Mouse (Mus musculus) midbrain, embryonic 13.5 days (tissue): ENCODE measurements around the gene Polr2j. TPM values are rescaled to one million over a fixed set of nuclear protein-coding genes. Genes with fewer than 3 reads are reported as not detected.
A peak's percentile ranks its signal among the peaks of the same experiment; 100 is the strongest.

Experiments used
- ATAC-seq: fragments of 200-750 bp; cut with Nextera tagmentation; 2 replicates; pipeline ENCODE4 v1.8.0; 2017; ENCODE audit warnings: mild to moderate bottlenecking, moderate TSS enrichment, moderate library complexity
- H3K27ac ChIP-seq: fragments of 300-500 bp; sonication (generic); 2 replicates; pipeline ENCODE4 v1.5.1; 2015; ENCODE audit warnings: inconsistent platforms, mild to moderate bottlenecking, moderate library complexity
- H3K27me3 ChIP-seq: fragments of 300-500 bp; sonication (generic); 2 replicates; pipeline ENCODE4 v1.6.1; 2015; ENCODE audit warnings: mild to moderate bottlenecking, inconsistent platforms
- H3K36me3 ChIP-seq: fragments of 300-500 bp; sonication (generic); 2 replicates; pipeline ENCODE4 v1.6.1; 2015; ENCODE audit warnings: mild to moderate bottlenecking, inconsistent platforms
- H3K4me1 ChIP-seq: fragments of 300-500 bp; sonication (generic); replicated peaks from 2 replicates; pipeline ENCODE4 v1.6.1; 2015; ENCODE audit warnings: inconsistent platforms
- H3K4me2 ChIP-seq: fragments of 300-500 bp; sonication (generic); replicated peaks from 2 replicates; pipeline ENCODE4 v1.6.1; 2015; ENCODE audit warnings: moderate library complexity, mild to moderate bottlenecking, inconsistent platforms
- H3K4me3 ChIP-seq: fragments of 300-500 bp; sonication (generic); replicated peaks from 2 replicates; pipeline ENCODE4 v1.5.1; 2015; ENCODE audit warnings: mild to moderate bottlenecking, inconsistent platforms
- H3K9ac ChIP-seq: fragments of 300-500 bp; sonication (generic); replicated peaks from 2 replicates; pipeline ENCODE4 v1.6.1; 2015; ENCODE audit warnings: mild to moderate bottlenecking, inconsistent platforms
- H3K9me3 ChIP-seq: fragments of 300-500 bp; sonication (generic); 2 replicates; pipeline ENCODE4 v1.6.1; 2016; ENCODE audit warnings: mild to moderate bottlenecking, inconsistent platforms
- WGBS: fragments of 180-500 bp; shearing (Covaris S2); methylation state at CpG from one replicate; pipeline ENCODE4 v1.1.7; 2015; 5-methylcytosine and 5-hydroxymethylcytosine counted together
- polyA plus RNA-seq: library from polyadenylated mRNA; unstranded; fragments of >200 nt; fragmentation: Nextera tagmentation; extraction: Ambion mirVana; gene quantifications from 2 replicates; pipeline ENCODE4 v1.2.1, GENCODE M21; 2015

Polr2j gene
- 242 TPM in 2 replicates for polyA plus RNA-seq

GRCm38 (mm10) chr5:136115891-136116783 lies at the start of gene Polr2j:
TSS of gene Polr2j (plus strand) at chr5:136116631.
- Histone ChIP-seq H3K4me3 (peak within 1 kb of the TSS; percentile 96), H3K27me3 (no peaks in the 10 kb centered on the region), H3K4me1 (peaks cover 25% of the 10 kb centered on the region), H3K9me3 (no peaks in the 10 kb centered on the region), H3K36me3 (peaks cover 17% of the 10 kb centered on the region), H3K9ac (peak within 1 kb of the TSS; percentile 90), H3K27ac (peak within 1 kb of the TSS; percentile 75), H3K4me2 (peak within 1 kb of the TSS; percentile 89)
- 3% methylated on average over 42 of the region's 42 CpGs for WGBS
- ATAC-seq, result peak; percentile 95

- Histone ChIP-seq H3K27ac (no peak overlapping the region), H3K36me3 (no peaks in the 10 kb centered on the region), H3K4me1 (no peaks in the 10 kb centered on the region), H3K4me3 (no peak overlapping the region), H3K9me3 (no peaks in the 10 kb centered on the region), H3K4me2 (no peak overlapping the region), H3K27me3 (no peaks in the 10 kb centered on the region), H3K9ac (no peak overlapping the region)
- WGBS, result 70% methylated on average over 2 of the region's 2 CpGs
- no peak for ATAC-seq
Measured at GRCm38 (mm10) chr5:136069411-136069810, 47.0 kb upstream of the Polr2j start.

- 67% methylated on average over 6 of the region's 6 CpGs for WGBS
- Histone ChIP-seq H3K4me1 (no peaks in the 10 kb centered on the region), H3K27me3 (no peaks in the 10 kb centered on the region), H3K36me3 (no peaks in the 10 kb centered on the region), H3K9me3 (no peaks in the 10 kb centered on the region), H3K27ac (no peak overlapping the region), H3K9ac (no peak overlapping the region), H3K4me3 (no peak overlapping the region), H3K4me2 (no peak overlapping the region)
- ATAC-seq, result no peak
Measured at GRCm38 (mm10) chr5:136073051-136073450, 43.4 kb upstream of the Polr2j start.

GRCm38 (mm10) chr5:136073526-136073925 lies 42.9 kb upstream of the Polr2j start:
- Histone ChIP-seq H3K4me3 (no peak overlapping the region), H3K27ac (no peak overlapping the region), H3K9me3 (no peaks in the 10 kb centered on the region), H3K36me3 (no peaks in the 10 kb centered on the region), H3K4me1 (no peaks in the 10 kb centered on the region), H3K4me2 (no peak overlapping the region), H3K27me3 (no peaks in the 10 kb centered on the region), H3K9ac (no peak overlapping the region)
- ATAC-seq, result no peak
- 70% methylated on average over 11 of the region's 11 CpGs for WGBS

GRCm38 (mm10) chr5:136075076-136075475 lies 41.4 kb upstream of the Polr2j start:
- Histone ChIP-seq H3K9ac (no peak overlapping the region), H3K9me3 (no peaks in the 10 kb centered on the region), H3K36me3 (no peaks in the 10 kb centered on the region), H3K4me1 (no peaks in the 10 kb centered on the region), H3K4me2 (no peak overlapping the region), H3K27me3 (no peaks in the 10 kb centered on the region), H3K4me3 (no peak overlapping the region), H3K27ac (no peak overlapping the region)
- ATAC-seq, result no peak
- 98% methylated on average over 5 of the region's 5 CpGs for WGBS

- WGBS, result 50% methylated on average over 7 of the region's 7 CpGs
Measured at GRCm38 (mm10) chr5:136076284-136076683, 40.1 kb upstream of the Polr2j start.

GRCm38 (mm10) chr5:136077001-136077550 lies 39.4 kb upstream of the Polr2j start:
- ATAC-seq, result no peak
- no peak overlapping the region for H3K4me2 ChIP-seq
- H3K4me3 ChIP-seq, result no peak overlapping the region
- no peaks in the 10 kb centered on the region for H3K4me1 ChIP-seq
- no peaks in the 10 kb centered on the region for H3K27me3 ChIP-seq
- no peaks in the 10 kb centered on the region for H3K36me3 ChIP-seq
- no peaks in the 10 kb centered on the region for H3K9me3 ChIP-seq
- no peak overlapping the region for H3K9ac ChIP-seq
- 90% methylated on average over 9 of the region's 9 CpGs for WGBS
- no peak overlapping the region for H3K27ac ChIP-seq

More at GRCm38 (mm10) chr5:136076284-136076683, 40.1 kb upstream of the Polr2j start:
- no peak overlapping the region for H3K9ac ChIP-seq
- H3K4me2 ChIP-seq, result no peak overlapping the region
- no peaks in the 10 kb centered on the region for H3K36me3 ChIP-seq
- no peaks in the 10 kb centered on the region for H3K4me1 ChIP-seq
- H3K4me3 ChIP-seq, result no peak overlapping the region
- H3K27me3 ChIP-seq, result no peaks in the 10 kb centered on the region
- H3K9me3 ChIP-seq, result no peaks in the 10 kb centered on the region
- no peak overlapping the region for H3K27ac ChIP-seq
- no peak for ATAC-seq

GRCm38 (mm10) chr5:136078136-136078535 lies 38.3 kb upstream of the Polr2j start:
- Histone ChIP-seq H3K4me1 (peaks cover under 1% of the 10 kb centered on the region; the same call in 1 of the 2 replicates), H3K9me3 (no peaks in the 10 kb centered on the region), H3K4me2 (no peak overlapping the region), H3K27ac (no peak overlapping the region), H3K9ac (no peak overlapping the region), H3K27me3 (no peaks in the 10 kb centered on the region), H3K4me3 (no peak overlapping the region), H3K36me3 (no peaks in the 10 kb centered on the region)
- ATAC-seq, result no peak
- 98% methylated on average over 5 of the region's 5 CpGs for whole genome bisulfite sequencing

GRCm38 (mm10) chr5:136082345-136082744 lies 34.1 kb upstream of the Polr2j start:
- Histone ChIP-seq H3K9ac (no peak overlapping the region), H3K27ac (no peak overlapping the region), H3K4me1 (peaks cover 24% of the 10 kb centered on the region), H3K27me3 (peaks cover 5% of the 10 kb centered on the region), H3K9me3 (no peaks in the 10 kb centered on the region), H3K36me3 (no peaks in the 10 kb centered on the region), H3K4me2 (no peak overlapping the region), H3K4me3 (no peak overlapping the region)
- WGBS, result 81% methylated on average over 4 of the region's 4 CpGs
- no peak for ATAC-seq

GRCm38 (mm10) chr5:136083669-136084107 lies 32.7 kb upstream of the Polr2j start, which contains the start of gene Rasa4:
TSS of gene Rasa4 (plus strand) at chr5:136083916.
- peak; percentile 94 for ATAC-seq
- peak within 1 kb of the TSS; percentile 58 for H3K4me3 ChIP-seq
- 0% methylated on average over 27 of the region's 28 CpGs for WGBS
- H3K27ac ChIP-seq, result no peak within 1 kb of the TSS
- peak within 1 kb of the TSS; percentile 87 for H3K4me2 ChIP-seq
- H3K4me1 ChIP-seq, result peaks cover 29% of the 10 kb centered on the region
- H3K36me3 ChIP-seq, result no peaks in the 10 kb centered on the region
- peak within 1 kb of the TSS; percentile 65 for H3K9ac ChIP-seq
- H3K27me3 ChIP-seq, result peaks cover 5% of the 10 kb centered on the region
- H3K9me3 ChIP-seq, result no peaks in the 10 kb centered on the region

- Histone ChIP-seq H3K9me3 (no peaks in the 10 kb centered on the region), H3K4me3 (peak overlapping the region; percentile 58), H3K4me1 (peaks cover 29% of the 10 kb centered on the region), H3K9ac (peak overlapping the region; percentile 65), H3K27me3 (peaks cover 8% of the 10 kb centered on the region), H3K36me3 (no peaks in the 10 kb centered on the region), H3K4me2 (peak overlapping the region; percentile 87), H3K27ac (no peak overlapping the region)
- ATAC-seq, result no peak
- WGBS, result 1% methylated on average over 23 of the region's 23 CpGs
Measured at GRCm38 (mm10) chr5:136084144-136084881, 32.1 kb upstream of the Polr2j start.
